8 mouse cellular contexts compared by ENCODE assay signal in genomic region chr10:79858416-79859074, GRCm38 (mm10). TPM values are rescaled to one million over a fixed set of nuclear protein-coding genes. Genes with fewer than 3 reads are reported as not detected.
A peak's percentile ranks its signal among the peaks of the same experiment; 100 is the strongest.
DNase-seq lines count a peak whose midpoint lies in the region; ATAC-seq and TF ChIP-seq lines count a peak whose summit lies in the region.

No protein-coding gene starts in this region.

- H3K9ac ChIP-seq in heart, embryonic 11.5 days (ENCODE audit: low read depth, low read length) = peak overlapping the region; percentile 64; the same call in 1 of the 2 replicates
- 0 out of 2 replicates have a peak overlapping the region, but pooled peaks have one; percentile 99 for H3K9ac ChIP-seq in kidney, embryonic 15.5 days
- H3K9ac ChIP-seq in neural tube, embryonic 14.5 days (replicated peaks; ENCODE audit: low read depth, low read length) = peak overlapping the region; percentile 12; the same call in 1 of the 2 replicates

- 17% methylated on average over 17 of the region's 17 CpGs for WGBS in cerebellum, adult 2 months
- 59% methylated on average over 17 of the region's 17 CpGs for WGBS in heart, embryonic 11.5 days (ENCODE audit: insufficient replicate concordance)
- 43% methylated on average over 17 of the region's 17 CpGs for WGBS in kidney, embryonic 15.5 days
- WGBS in neural tube, embryonic 14.5 days = 48% methylated on average over 16 of the region's 17 CpGs

- H3K36me3 ChIP-seq in heart, embryonic 11.5 days (ENCODE audit: control insufficient read depth, insufficient read depth, low read length) = peaks cover 41% of the 10 kb centered on the region
- H3K36me3 ChIP-seq in kidney, embryonic 15.5 days = peaks cover 74% of the 10 kb centered on the region
- H3K36me3 ChIP-seq in neural tube, embryonic 14.5 days (ENCODE audit: control insufficient read depth, insufficient read depth, low read length) = peaks cover 57% of the 10 kb centered on the region

- no peak for ATAC-seq in heart, embryonic 11.5 days (replicated peaks; ENCODE audit: insufficient number of reproducible peaks, low FRiP score, low TSS enrichment)
- no peak for ATAC-seq in kidney, embryonic 15.5 days (replicated peaks; ENCODE audit: low FRiP score)
- no peak for ATAC-seq in neural tube, embryonic 14.5 days (ENCODE audit: low read depth)
- ATAC-seq in monocyte, adult 5-6 weeks (replicated peaks; ENCODE audit: insufficient number of reproducible peaks, low FRiP score, low TSS enrichment, poor library complexity, severe bottlenecking) = no peak

- TF ChIP-seq CTCF in cerebellum, adult 2 months (IDR thresholded peaks at IDR 0.05; ENCODE audit: borderline replicate concordance, insufficient read depth, low read depth, low read length) = no peak

- H3K4me3 ChIP-seq in cerebellum, adult 2 months (replicated peaks; ENCODE audit: insufficient read depth, low read depth, low read length) = no peak overlapping the region
- peak overlapping the region; percentile 86 for H3K4me3 ChIP-seq in heart, embryonic 11.5 days (ENCODE audit: low read depth, low read length)
- H3K4me3 ChIP-seq in kidney, embryonic 15.5 days (replicated peaks) = peak overlapping the region; percentile 96
- H3K4me3 ChIP-seq in neural tube, embryonic 14.5 days (ENCODE audit: low read depth, low read length) = no peak overlapping the region

- H3K4me2 ChIP-seq in heart, embryonic 11.5 days = peak overlapping the region; percentile 78
- peak overlapping the region; percentile 95 for H3K4me2 ChIP-seq in kidney, embryonic 15.5 days
- peak overlapping the region; percentile 99; the same call in 1 of the 2 replicates for H3K4me2 ChIP-seq in neural tube, embryonic 14.5 days (ENCODE audit: low read depth, low read length)

- no peaks in the 10 kb centered on the region for H3K9me3 ChIP-seq in heart, embryonic 11.5 days (replicated peaks; ENCODE audit: control insufficient read depth, low read length)
- no peaks in the 10 kb centered on the region for H3K9me3 ChIP-seq in kidney, embryonic 15.5 days (replicated peaks)
- H3K9me3 ChIP-seq in neural tube, embryonic 14.5 days (ENCODE audit: control insufficient read depth, low read length) = no peaks in the 10 kb centered on the region

- peak; percentile 67 for DNase-seq in gastrocnemius, postnatal 10 days
- no peak for DNase-seq in gastrocnemius, adult 8-10 months (ENCODE audit: low spot score in 2 of 2)
- DNase-seq in cerebellum, adult 2 months = peak; percentile 61 to 62
- peak; percentile 51 for DNase-seq in liver

- TF ChIP-seq POLR2A in cerebellum, adult 2 months (IDR thresholded peaks at IDR 0.05; ENCODE audit: borderline replicate concordance, insufficient read depth, low read length) = no peak

- H3K4me1 ChIP-seq in cerebellum, adult 2 months (ENCODE audit: control insufficient read depth, insufficient read depth, low read length) = peaks cover 58% of the 10 kb centered on the region
- H3K4me1 ChIP-seq in heart, embryonic 11.5 days (ENCODE audit: control insufficient read depth, insufficient read depth, low read length) = peaks cover 29% of the 10 kb centered on the region
- peaks cover 71% of the 10 kb centered on the region for H3K4me1 ChIP-seq in kidney, embryonic 15.5 days
- peaks cover 38% of the 10 kb centered on the region for H3K4me1 ChIP-seq in neural tube, embryonic 14.5 days (ENCODE audit: control insufficient read depth, insufficient read depth, low read length)

- H3K27ac ChIP-seq in cerebellum, adult 2 months (ENCODE audit: insufficient read depth, low read length) = no peak overlapping the region
- H3K27ac ChIP-seq in heart, embryonic 11.5 days (ENCODE audit: low read depth, low read length) = peak overlapping the region; percentile 50; the same call in 1 of the 2 replicates
- peak overlapping the region; percentile 100; the same call in 1 of the 2 replicates for H3K27ac ChIP-seq in kidney, embryonic 15.5 days
- H3K27ac ChIP-seq in neural tube, embryonic 14.5 days (ENCODE audit: low read depth, low read length) = peak overlapping the region; percentile 56

- no peaks in the 10 kb centered on the region for H3K27me3 ChIP-seq in cerebellum, adult 2 months (ENCODE audit: control insufficient read depth, insufficient read depth, low read length)
- no peaks in the 10 kb centered on the region for H3K27me3 ChIP-seq in heart, embryonic 11.5 days (ENCODE audit: control insufficient read depth, insufficient read depth, low read length)
- no peaks in the 10 kb centered on the region for H3K27me3 ChIP-seq in kidney, embryonic 15.5 days
- H3K27me3 ChIP-seq in neural tube, embryonic 14.5 days (ENCODE audit: control insufficient read depth, insufficient read depth, low read length) = no peaks in the 10 kb centered on the region; the same call in 1 of the 2 replicates

RNA-seq across cellular contexts. Expression of gene Ptbp1, which starts 4.3 kb away (rescaled TPM):
- 100 to 1,000 TPM in 1 of 2 experiments, 10 to 100 TPM in 1; 75.2 to 110 TPM for total RNA-seq in gastrocnemius, postnatal 10 days (2021)
- total RNA-seq in gastrocnemius, adult 8-10 months (2022) = 10 to 100 TPM; 11.8 to 19.3 (median 14.8) TPM
- polyA plus RNA-seq in cerebellum, adult 2 months (2012; rRNA removed) = 64.2 and 68.6 TPM in 2 replicates
- polyA plus RNA-seq in heart, embryonic 11.5 days (2014; fragmentation: Nextera tagmentation; extraction: Ambion mirVana) = 112 TPM in 2 replicates
- 398 and 438 TPM in 2 replicates for polyA plus RNA-seq in kidney, embryonic 15.5 days (2015; fragmentation: Nextera tagmentation; extraction: Ambion mirVana)
- polyA plus RNA-seq in neural tube, embryonic 14.5 days (2014; fragmentation: Nextera tagmentation; extraction: Ambion mirVana) = 36.9 and 53.5 TPM in 2 replicates
- total RNA-seq in monocyte, adult 5-6 weeks (2017) = 55.7 to 124 TPM (median 78.8 TPM) in 3 replicates

RNA-seq across cellular contexts. Expression of gene Prtn3, which starts 15.7 kb away (rescaled TPM):
- total RNA-seq in gastrocnemius, postnatal 10 days (2021) = 1 to 10 TPM in 1 of 2 experiments, not detected in 1; 2.1 TPM
- not detected for total RNA-seq in gastrocnemius, adult 8-10 months (2022)
- 2.4 and 2.5 TPM in 2 replicates for polyA plus RNA-seq in cerebellum, adult 2 months (2012; rRNA removed)
- polyA plus RNA-seq in heart, embryonic 11.5 days (2014; fragmentation: Nextera tagmentation; extraction: Ambion mirVana) = 2.5 and 3.9 TPM in 2 replicates
- polyA plus RNA-seq in kidney, embryonic 15.5 days (2015; fragmentation: Nextera tagmentation; extraction: Ambion mirVana) = 7.4 and 8.3 TPM in 2 replicates
- polyA plus RNA-seq in neural tube, embryonic 14.5 days (2014; fragmentation: Nextera tagmentation; extraction: Ambion mirVana) = 11.1 and 12.4 TPM in 2 replicates
- total RNA-seq in monocyte, adult 5-6 weeks (2017) = not detected in 3 replicates

RNA-seq across cellular contexts. Expression of gene Plppr3, which starts 15.9 kb away (rescaled TPM):
- total RNA-seq in gastrocnemius, postnatal 10 days (2021) = 1 to 10 TPM in 1 of 2 experiments, under 1 TPM in 1; 0.49 to 1.6 TPM
- under 1 TPM in 1 of 4 experiments, not detected in 3; 0.40 TPM for total RNA-seq in gastrocnemius, adult 8-10 months (2022)
- 46.0 and 49.3 TPM in 2 replicates for polyA plus RNA-seq in cerebellum, adult 2 months (2012; rRNA removed)
- 14.1 and 14.3 TPM in 2 replicates for polyA plus RNA-seq in heart, embryonic 11.5 days (2014; fragmentation: Nextera tagmentation; extraction: Ambion mirVana)
- polyA plus RNA-seq in kidney, embryonic 15.5 days (2015; fragmentation: Nextera tagmentation; extraction: Ambion mirVana) = 62.1 and 74.5 TPM in 2 replicates
- polyA plus RNA-seq in neural tube, embryonic 14.5 days (2014; fragmentation: Nextera tagmentation; extraction: Ambion mirVana) = 299 and 327 TPM in 2 replicates
- 0.95 TPM in 1 of 3 replicates, not detected in the others for total RNA-seq in monocyte, adult 5-6 weeks (2017)

RNA-seq across cellular contexts. Expression of gene Elane, which starts 27.5 kb away (rescaled TPM):
- total RNA-seq in gastrocnemius, postnatal 10 days (2021) = 1 to 10 TPM in 1 of 2 experiments, not detected in 1; 1.9 TPM
- total RNA-seq in gastrocnemius, adult 8-10 months (2022) = not detected
- 0.15 TPM in 1 of 2 replicates, not detected in the other for polyA plus RNA-seq in cerebellum, adult 2 months (2012; rRNA removed)
- polyA plus RNA-seq in heart, embryonic 11.5 days (2014; fragmentation: Nextera tagmentation; extraction: Ambion mirVana) = 0.31 and 0.49 TPM in 2 replicates
- 2.6 and 3.4 TPM in 2 replicates for polyA plus RNA-seq in kidney, embryonic 15.5 days (2015; fragmentation: Nextera tagmentation; extraction: Ambion mirVana)
- 0.55 TPM in 1 of 2 replicates, not detected in the other for polyA plus RNA-seq in neural tube, embryonic 14.5 days (2014; fragmentation: Nextera tagmentation; extraction: Ambion mirVana)
- total RNA-seq in monocyte, adult 5-6 weeks (2017) = not detected in 3 replicates

RNA-seq across cellular contexts. Expression of gene Cfd, which starts 32.1 kb away (rescaled TPM):
- total RNA-seq in gastrocnemius, postnatal 10 days (2021) = 10 to 100 TPM; 21.5 to 22.8 TPM
- 100 to 1,000 TPM in 1 of 4 experiments, 10 to 100 TPM in 3; 10.7 to 257 (median 39.5) TPM for total RNA-seq in gastrocnemius, adult 8-10 months (2022)
- 0.29 and 0.41 TPM in 2 replicates for polyA plus RNA-seq in cerebellum, adult 2 months (2012; rRNA removed)
- polyA plus RNA-seq in heart, embryonic 11.5 days (2014; fragmentation: Nextera tagmentation; extraction: Ambion mirVana) = not detected in 2 replicates
- not detected in 2 replicates for polyA plus RNA-seq in kidney, embryonic 15.5 days (2015; fragmentation: Nextera tagmentation; extraction: Ambion mirVana)
- not detected in 2 replicates for polyA plus RNA-seq in neural tube, embryonic 14.5 days (2014; fragmentation: Nextera tagmentation; extraction: Ambion mirVana)
- total RNA-seq in monocyte, adult 5-6 weeks (2017) = not detected in 3 replicates

Comparison
In these comparisons a context has a peak if more than half of its experiments do, and no peak if none do; other contexts are left out.
1. DNase-seq: peak in gastrocnemius, postnatal 10 days (single experiment), cerebellum, adult 2 months (2 of 2) and liver (single experiment); none in gastrocnemius, adult 8-10 months (0 of 2).
2. H3K4me3 ChIP-seq: peak in heart, embryonic 11.5 days (single experiment) and kidney, embryonic 15.5 days (single experiment); none in cerebellum, adult 2 months (single experiment) and neural tube, embryonic 14.5 days (single experiment).
3. H3K9ac ChIP-seq: peak in every context shown above with its lines; median percentile 99 in kidney, embryonic 15.5 days; 64 in heart, embryonic 11.5 days; 12 in neural tube, embryonic 14.5 days.
4. Peak in every context shown above with its lines, with median percentiles within 50 percentile points of each other: H3K4me2 ChIP-seq.